Mouse (Mus musculus) right cerebral cortex, adult 2 months (tissue): ENCODE measurements around the gene Serhl.

Experiments
- DNase-seq, 2 experiments: peaks; one replicate each; pipeline ENCODE4 v3.0.0; 2021 to 2022; ENCODE audit warnings: low spot score in 2 of 2

Gene Serhl

GRCm38 (mm10) chr15:83084022-83084640 is 5.2 kb upstream of the Serhl start:
- DNase-seq = peak; percentile 36 to 49

GRCm38 (mm10) chr15:83085901-83086300 is 3.4 kb upstream of the Serhl start:
- peak in 1 of 2 experiments; percentile 18 for DNase-seq

- no peak for DNase-seq
Observed at GRCm38 (mm10) chr15:83086636-83087328, 2.5 kb upstream of the Serhl start.

GRCm38 (mm10) chr15:83088495-83089428 is 544 bp upstream of the Serhl start:
- DNase-seq = no peak

- DNase-seq = no peak
Observed at GRCm38 (mm10) chr15:83090874-83091273, 1.6 kb downstream of the Serhl start.

- no peak for DNase-seq
Observed at GRCm38 (mm10) chr15:83093687-83094086, 4.4 kb downstream of the Serhl start.

GRCm38 (mm10) chr15:83095950-83096349 is 6.6 kb downstream of the Serhl start:
- DNase-seq = no peak

- DNase-seq = peak in 1 of 2 experiments; percentile 47
Observed at GRCm38 (mm10) chr15:83099533-83100331, 10.4 kb downstream of the Serhl start.

GRCm38 (mm10) chr15:83100332-83100662 is 11.0 kb downstream of the Serhl start:
- DNase-seq = no peak

- DNase-seq = peak in 1 of 2 experiments; percentile 45
Observed at GRCm38 (mm10) chr15:83103111-83103510, 13.8 kb downstream of the Serhl start.

GRCm38 (mm10) chr15:83106426-83106825 is 17.1 kb downstream of the Serhl start:
- no peak for DNase-seq

GRCm38 (mm10) chr15:83107814-83108213 is 18.5 kb downstream of the Serhl start:
- DNase-seq = no peak

- no peak for DNase-seq
Observed at GRCm38 (mm10) chr15:83111290-83111689, 22.0 kb downstream of the Serhl start.

- DNase-seq = no peak
Observed at GRCm38 (mm10) chr15:83111874-83112273, 22.6 kb downstream of the Serhl start.

GRCm38 (mm10) chr15:83112898-83113297 is 23.6 kb downstream of the Serhl start:
- peak; percentile 75 to 77 for DNase-seq

- DNase-seq = no peak
Observed at GRCm38 (mm10) chr15:83114106-83114505, 24.8 kb downstream of the Serhl start.

GRCm38 (mm10) chr15:83115071-83115470 is 25.8 kb downstream of the Serhl start:
- no peak for DNase-seq

GRCm38 (mm10) chr15:83118360-83118759 is 29.1 kb downstream of the Serhl start:
- peak; percentile 55 for DNase-seq

GRCm38 (mm10) chr15:83121709-83122565 is 32.6 kb downstream of the Serhl start:
- DNase-seq = peak; percentile 78 to 82

- peak; percentile 94 to 95 for DNase-seq
Observed at GRCm38 (mm10) chr15:83122566-83123145, 33.4 kb downstream of the Serhl start, which contains the start of gene Rrp7a. Gene Rrp7a (minus strand): TSS chr15:83122801.
